Mouse (Mus musculus) embryonic stem cell, embryonic (primary cell): ENCODE measurements around the gene Zfp978.
"Not testable (repeated sequence)": the region's sequence is repeated elsewhere in the genome, so short reads cannot be mapped to it uniquely, and the experiment has no call there.

ENCODE experiments used
- CTCF ChIA-PET, 4 experiments: fragments of 300-600 bp in 2 of 4; fragments of 350-600 bp in 2 of 4; sonication (Branson Sonifier 250); formaldehyde crosslinking; loops; one replicate each; lab custom pipeline; 2022; ENCODE audit warnings: inconsistent platforms in 2 of 4; lab: Charles Lee
- POLR2A ChIA-PET, 4 experiments: fragments of 300-600 bp in 2 of 4; fragments of 350-600 bp in 2 of 4; sonication (Branson Sonifier 250); formaldehyde crosslinking; loops; one replicate each; lab custom pipeline; 2022; ENCODE audit warnings: antibody characterized with exemption in 4 of 4, inconsistent platforms in 1 of 4; lab: Charles Lee

Zfp978 gene

DNA sequence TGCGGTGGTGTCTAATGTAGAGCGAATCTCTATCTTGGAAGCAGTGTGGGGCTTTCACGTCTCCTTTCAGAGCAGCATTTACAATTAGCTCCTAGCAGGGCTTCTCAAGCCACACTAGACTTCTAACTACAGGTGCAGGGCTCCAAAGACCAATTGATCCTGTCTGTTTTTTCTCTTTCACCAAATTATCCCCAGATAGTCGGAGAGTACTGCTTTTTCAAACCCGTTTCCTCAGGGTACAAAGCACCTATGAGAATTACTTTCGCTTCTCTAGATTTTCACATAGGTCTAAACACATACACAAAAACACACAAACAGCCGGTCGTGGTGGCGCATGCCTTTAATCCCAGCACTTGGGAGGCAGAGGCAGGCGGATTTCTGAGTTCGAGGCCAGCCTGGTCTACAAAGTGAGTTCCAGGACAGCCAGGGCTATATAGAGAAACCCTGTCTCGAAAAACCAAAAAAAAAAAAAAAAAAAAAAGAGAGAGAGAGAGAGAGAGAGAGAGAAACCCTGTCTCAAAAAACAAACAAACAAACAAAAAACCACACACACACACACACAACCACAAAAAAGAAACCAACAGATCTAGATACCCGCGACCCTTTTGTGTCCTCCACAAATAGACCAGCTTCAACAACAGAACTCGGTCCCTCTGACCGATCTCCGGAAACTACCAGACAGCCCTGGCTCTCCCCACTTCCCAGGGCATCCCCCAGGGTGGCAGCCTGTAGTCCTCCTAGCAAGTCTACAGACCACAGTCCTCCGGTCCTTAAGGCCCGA is 12.0 kb upstream of the Zfp978 start:
- CTCF ChIA-PET, POLR2A ChIA-PET: not testable (repeated sequence)

- CTCF ChIA-PET = not testable (repeated sequence)
- POLR2A ChIA-PET = interaction anchor here in 1 of 4 experiments (1.2 kb wide), 2 partner anchors 13 to 1795 kb away, joined by 4 to 7 read pairs; no protein-coding TSS in a partner anchor
Measured at GRCm38 (mm10) chr4:147349687-147350415, 11.3 kb upstream of the Zfp978 start.

DNA sequence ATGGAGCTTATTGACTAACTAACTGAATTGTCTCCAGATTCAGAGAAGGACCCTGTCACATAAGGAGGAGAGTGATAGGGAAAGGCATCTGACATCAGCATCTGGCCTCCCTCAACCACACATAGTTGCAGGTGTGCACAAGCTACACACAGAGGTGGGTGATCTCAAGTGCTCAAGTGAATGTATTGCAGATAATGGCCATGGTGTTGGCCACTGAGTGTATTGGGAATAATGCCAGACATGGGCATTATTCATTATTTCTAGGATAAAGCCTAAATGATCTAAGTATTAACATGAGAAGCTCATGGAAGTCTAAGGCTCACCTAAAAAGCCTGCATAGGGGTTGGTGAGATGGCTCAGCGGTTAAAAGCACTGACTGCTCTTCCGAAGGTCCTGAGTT is 10.6 kb upstream of the Zfp978 start:
- POLR2A ChIA-PET = interaction anchor here in 1 of 4 experiments (1.2 kb wide), 2 partner anchors 13 to 1796 kb away, joined by 4 to 7 read pairs; no protein-coding TSS in a partner anchor
- CTCF ChIA-PET = not testable (repeated sequence)

DNA sequence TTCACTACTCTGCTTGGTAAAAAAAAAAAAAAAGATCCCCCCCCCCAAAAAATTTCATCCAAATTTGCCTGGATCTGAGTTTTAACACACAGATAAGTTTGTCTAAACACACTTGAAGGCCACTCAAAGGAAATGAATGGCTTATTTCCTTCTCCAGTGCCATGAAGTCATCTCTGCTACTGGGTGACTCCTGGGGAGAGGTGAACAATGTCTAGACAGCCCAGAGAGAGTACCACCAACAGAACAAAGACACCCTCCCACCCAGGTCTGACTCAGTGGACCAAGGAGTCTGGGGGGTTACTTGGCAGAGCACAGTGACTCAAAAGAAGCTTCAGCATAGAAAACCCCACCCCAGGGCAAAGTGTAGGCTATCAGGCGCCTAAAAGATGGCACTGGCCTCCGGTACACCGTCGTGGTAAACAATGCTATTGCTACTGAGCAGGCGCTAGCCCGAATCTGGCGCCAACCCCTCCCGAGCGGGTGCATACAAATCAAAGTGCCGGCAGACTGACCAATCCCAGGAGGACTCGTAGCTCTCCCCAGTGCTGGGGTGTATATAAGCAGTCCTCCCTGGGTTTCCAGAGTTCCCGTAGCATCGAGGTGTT is 9.6 kb upstream of the Zfp978 start:
- CTCF ChIA-PET = not testable (repeated sequence)
- POLR2A ChIA-PET = interaction anchor here in 1 of 4 experiments (1.2 kb wide), 1 partner anchor 1796 kb away, joined by 7 read pairs; no protein-coding TSS in a partner anchor

- POLR2A ChIA-PET = not testable (repeated sequence)
Measured at GRCm38 (mm10) chr4:147353626-147354025, 7.5 kb upstream of the Zfp978 start.

GRCm38 (mm10) chr4:147356042-147356441 is 5.1 kb upstream of the Zfp978 start:
- POLR2A ChIA-PET, CTCF ChIA-PET: not testable (repeated sequence)

More at GRCm38 (mm10) chr4:147353626-147354025, 7.5 kb upstream of the Zfp978 start:
- CTCF ChIA-PET = not testable (repeated sequence)

GRCm38 (mm10) chr4:147357195-147357594 is 3.9 kb upstream of the Zfp978 start:
- CTCF ChIA-PET, POLR2A ChIA-PET: not testable (repeated sequence)

DNA sequence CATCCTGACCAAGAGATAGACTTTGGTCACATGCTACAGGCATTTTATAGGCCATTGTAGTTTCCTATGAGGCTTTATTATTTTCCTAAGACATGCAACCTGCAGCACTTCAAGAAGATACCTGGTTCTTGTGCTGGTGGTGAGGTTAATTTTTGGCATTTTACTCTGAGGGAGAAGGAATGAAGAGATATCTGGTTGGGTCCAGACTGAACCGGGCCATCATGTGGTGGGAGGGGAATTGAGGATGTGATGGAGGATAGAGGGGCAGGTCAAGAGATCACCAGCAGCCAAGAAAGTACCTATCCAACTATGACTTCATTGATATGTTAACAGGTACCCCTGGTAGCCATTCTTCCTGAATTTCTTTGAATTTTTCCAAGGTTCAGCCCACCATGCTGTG is 769 bp downstream of the Zfp978 start:
- POLR2A ChIA-PET, CTCF ChIA-PET: not testable (repeated sequence)

DNA sequence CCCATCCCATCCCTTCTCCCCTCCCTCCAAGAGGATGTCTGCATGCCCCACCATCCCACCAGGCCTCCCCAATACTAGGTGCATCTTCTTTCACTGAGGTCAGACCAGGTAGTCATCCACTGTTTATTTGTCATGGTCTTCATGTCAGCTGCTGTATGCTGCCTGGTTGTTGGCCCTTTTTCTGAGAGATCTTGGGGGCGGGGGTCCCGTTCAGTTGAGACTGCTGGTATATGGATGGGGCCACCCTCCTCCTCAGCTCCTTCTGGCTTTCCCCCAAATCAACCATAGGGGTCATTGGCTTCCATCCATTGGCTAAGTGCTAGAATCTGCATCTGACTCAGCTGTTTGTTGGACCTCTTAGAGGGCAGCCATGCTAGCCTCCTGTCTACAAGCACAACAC is 8.5 kb downstream of the Zfp978 start:
- POLR2A ChIA-PET = not testable (repeated sequence)

DNA sequence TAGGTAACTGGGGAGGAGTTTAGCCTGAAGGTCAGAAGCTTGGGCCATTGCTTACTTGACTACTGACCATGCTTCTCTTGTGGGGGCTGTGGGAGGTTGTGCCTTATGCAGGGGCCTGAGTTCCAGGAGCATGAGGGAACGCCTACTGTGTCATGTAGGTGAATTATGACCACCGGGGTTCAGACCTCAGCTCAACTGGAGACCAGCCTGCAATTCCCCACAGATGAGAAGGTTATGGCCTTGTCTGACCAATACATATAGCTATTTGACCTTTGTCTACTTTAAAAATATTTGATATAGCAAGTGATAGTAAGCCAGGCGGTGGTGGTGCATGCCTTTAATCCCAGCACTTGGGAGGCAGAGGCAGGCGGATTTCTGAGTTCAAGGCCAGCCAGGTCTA is 22.1 kb downstream of the Zfp978 start:
- POLR2A ChIA-PET, CTCF ChIA-PET: not testable (repeated sequence)

More for the DNA sequence above, 8.5 kb downstream of the Zfp978 start:
- CTCF ChIA-PET = not testable (repeated sequence)

DNA sequence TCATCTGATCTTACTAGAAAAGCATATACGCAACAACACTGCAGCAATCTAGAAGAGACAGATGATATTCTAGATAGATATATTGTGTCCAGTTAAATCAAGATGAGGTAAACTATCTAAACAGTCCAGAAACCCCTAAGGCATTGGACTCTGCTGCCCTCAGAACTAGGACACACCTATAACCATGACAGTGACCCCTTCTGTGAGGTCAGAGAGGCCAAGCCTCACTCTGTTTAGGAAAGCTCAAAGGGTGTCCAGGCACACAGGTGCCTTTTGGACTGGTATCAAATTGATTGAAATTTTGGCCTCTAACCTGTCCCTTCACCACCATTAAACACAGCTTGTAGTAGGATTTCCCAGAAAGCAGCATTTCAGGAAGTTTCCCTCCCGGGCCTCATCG is 36.1 kb downstream of the Zfp978 start:
- POLR2A ChIA-PET, CTCF ChIA-PET: not testable (repeated sequence)

DNA sequence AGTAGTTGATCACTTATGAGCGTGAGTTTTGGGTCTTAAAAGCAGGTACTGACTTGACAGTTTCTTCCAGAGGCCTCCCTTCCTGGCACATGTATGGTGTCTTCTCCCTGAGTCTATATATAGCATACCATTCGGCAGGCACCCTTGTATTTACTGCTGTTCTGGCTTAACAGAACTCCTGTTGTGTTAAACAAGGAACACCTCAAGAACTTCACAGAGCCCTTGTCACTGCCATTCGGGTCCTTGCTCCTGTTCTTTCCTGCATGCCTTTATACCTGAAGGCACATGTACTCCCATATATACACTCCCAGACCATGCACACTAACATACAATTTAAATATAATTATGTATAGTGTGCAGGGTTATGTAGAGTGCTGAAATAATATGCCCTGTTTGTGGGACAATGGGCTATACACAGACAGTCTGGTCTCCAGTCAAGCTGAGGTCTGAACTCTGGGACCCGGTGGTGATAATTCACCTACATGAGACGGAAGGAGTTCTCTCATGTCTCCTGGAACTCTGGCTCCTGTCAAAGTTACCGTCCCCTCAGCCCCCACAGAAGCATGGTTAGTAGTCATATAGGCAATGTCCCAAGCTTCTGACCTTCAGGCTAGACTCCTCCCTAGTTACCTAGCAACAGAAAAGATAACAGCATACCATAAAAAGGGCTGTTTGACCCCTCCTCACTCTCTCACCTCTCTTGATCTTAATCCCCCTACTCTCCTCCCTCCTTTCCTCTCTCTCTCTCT is 37.0 kb downstream of the Zfp978 start:
- POLR2A ChIA-PET, CTCF ChIA-PET: not testable (repeated sequence)

- CTCF ChIA-PET = not testable (repeated sequence)
Measured at GRCm38 (mm10) chr4:147398741-147399140, 37.6 kb downstream of the Zfp978 start.

GRCm38 (mm10) chr4:147399505-147399904 is 38.4 kb downstream of the Zfp978 start:
- POLR2A ChIA-PET = interaction anchor here in 1 of 4 experiments (0.7 kb wide), 1 partner anchor 21 kb away, joined by 3 read pairs; no protein-coding TSS in a partner anchor
- CTCF ChIA-PET = not testable (repeated sequence)

More at GRCm38 (mm10) chr4:147398741-147399140, 37.6 kb downstream of the Zfp978 start:
- POLR2A ChIA-PET = not testable (repeated sequence)

GRCm38 (mm10) chr4:147400031-147400847 is 39.1 kb downstream of the Zfp978 start:
- POLR2A ChIA-PET = interaction anchor here in 2 of 4 experiments (0.7 kb wide), 3 partner anchors 17 to 1931 kb away, joined by 3 read pairs; no protein-coding TSS in a partner anchor
- CTCF ChIA-PET = not testable (repeated sequence)

- ChIA-PET POLR2A (interaction anchor here (0.7 to 1.4 kb wide), 5 partner anchors 16 to 1932 kb away, joined by 3 to 7 read pairs (median 4); no protein-coding TSS in a partner anchor), CTCF (interaction anchor here in 1 of 4 experiments (0.6 kb wide), 1 partner anchor 731 kb away, joined by 3 read pairs; no protein-coding TSS in a partner anchor)
Measured at GRCm38 (mm10) chr4:147400848-147401715, 40.0 kb downstream of the Zfp978 start.
